Mouse (Mus musculus) heart, adult 9 months (tissue): ENCODE measurements around the gene Mroh8.
A peak's percentile ranks its signal among the peaks of the same experiment; 100 is the strongest.
"Not testable (repeated sequence)": the region's sequence is repeated elsewhere in the genome, so short reads cannot be mapped to it uniquely, and the experiment has no call there.

ENCODE experiments used
- DNase-seq, 2 experiments: peaks; one replicate each; pipeline ENCODE4 v3.0.0; 2022; ENCODE audit warnings: low spot score in 2 of 2

Mroh8 gene

GRCm38 (mm10) chr2:157288996-157289395, 9.6 kb upstream of the Mroh8 start:
- no peak for DNase-seq

GRCm38 (mm10) chr2:157287542-157287941, 8.2 kb upstream of the Mroh8 start:
- peak in 1 of 2 experiments; percentile 13 for DNase-seq

GRCm38 (mm10) chr2:157283321-157283720, 4.0 kb upstream of the Mroh8 start:
- no peak for DNase-seq

- DNase-seq, result peak; percentile 96 to 98
Observed at GRCm38 (mm10) chr2:157278717-157279415, 483 bp downstream of the Mroh8 start, which contains the start of gene Rpn2. Gene Rpn2 (plus strand): TSS chr2:157279017.

GRCm38 (mm10) chr2:157263832-157264231, 15.5 kb downstream of the Mroh8 start:
- no peak for DNase-seq

GRCm38 (mm10) chr2:157263101-157263500, 16.2 kb downstream of the Mroh8 start:
- no peak for DNase-seq

GRCm38 (mm10) chr2:157262506-157262905, 16.8 kb downstream of the Mroh8 start:
- DNase-seq, result no peak

GRCm38 (mm10) chr2:157261930-157262329, 17.4 kb downstream of the Mroh8 start:
- no peak for DNase-seq

GRCm38 (mm10) chr2:157259720-157260119, 19.6 kb downstream of the Mroh8 start:
- no peak for DNase-seq

- DNase-seq, result no peak
Observed at GRCm38 (mm10) chr2:157248111-157248510, 31.2 kb downstream of the Mroh8 start.

GRCm38 (mm10) chr2:157245603-157246002, 33.7 kb downstream of the Mroh8 start:
- DNase-seq, result no peak

- DNase-seq, result no peak
Observed at GRCm38 (mm10) chr2:157245001-157245400, 34.3 kb downstream of the Mroh8 start.

GRCm38 (mm10) chr2:157235946-157236345, 43.4 kb downstream of the Mroh8 start:
- DNase-seq, result no peak

- not testable (repeated sequence) for DNase-seq
Observed at GRCm38 (mm10) chr2:157221916-157222315, 57.4 kb downstream of the Mroh8 start.

GRCm38 (mm10) chr2:157220108-157220507, 59.2 kb downstream of the Mroh8 start:
- no peak for DNase-seq

- no peak for DNase-seq
Observed at GRCm38 (mm10) chr2:157211731-157212130, 67.6 kb downstream of the Mroh8 start.

- DNase-seq, result peak; percentile 81 to 87
Observed at GRCm38 (mm10) chr2:157204366-157205218, 74.8 kb downstream of the Mroh8 start, which contains the start of gene Rbl1. Gene Rbl1 (minus strand): TSS chr2:157204534.

- DNase-seq, result peak in 1 of 2 experiments; percentile 6
Observed at GRCm38 (mm10) chr2:157203459-157204365, 75.6 kb downstream of the Mroh8 start.

GRCm38 (mm10) chr2:157203026-157203425, 76.3 kb downstream of the Mroh8 start:
- no peak for DNase-seq

GRCm38 (mm10) chr2:157202361-157202760, 77.0 kb downstream of the Mroh8 start:
- DNase-seq, result no peak

GRCm38 (mm10) chr2:157201081-157201830, 78.1 kb downstream of the Mroh8 start:
- peak; percentile 26 to 45 for DNase-seq
